Mouse (Mus musculus) midbrain, embryonic 16.5 days (tissue): Measurements from ENCODE around the gene Smap2. TPM values are rescaled to one million over a fixed set of nuclear protein-coding genes. Genes with fewer than 3 reads are reported as not detected.

Source experiments
- ATAC-seq: fragments of 200-750 bp; cut with Nextera tagmentation; 2 replicates; pipeline ENCODE4 v1.8.0; 2017; ENCODE audit warnings: moderate TSS enrichment
- H3K27ac ChIP-seq: fragments of 300-500 bp; sonication (generic); 2 replicates; pipeline ENCODE4 v1.5.1; 2014; ENCODE audit warnings: mild to moderate bottlenecking, low read length, mixed read lengths
- H3K27me3 ChIP-seq: fragments of 300-500 bp; sonication (generic); 2 replicates; pipeline ENCODE4 v1.6.1; 2014; ENCODE audit warnings: low read depth, low read length, mixed read lengths; ENCODE audit not compliant: control insufficient read depth, insufficient read depth
- H3K36me3 ChIP-seq: fragments of 300-500 bp; sonication (generic); 2 replicates; pipeline ENCODE4 v1.6.1; 2014; ENCODE audit warnings: mild to moderate bottlenecking, low read length, moderate library complexity, mixed read lengths; ENCODE audit not compliant: control insufficient read depth, insufficient read depth
- H3K4me1 ChIP-seq: fragments of 300-500 bp; sonication (generic); 2 replicates; pipeline ENCODE4 v1.6.1; 2014; ENCODE audit warnings: mild to moderate bottlenecking, low read length, mixed read lengths; ENCODE audit not compliant: control insufficient read depth, insufficient read depth
- H3K4me2 ChIP-seq: fragments of 300-500 bp; sonication (generic); 2 replicates; pipeline ENCODE4 v1.6.1; 2014; ENCODE audit warnings: mild to moderate bottlenecking, low read length, mixed read lengths
- H3K4me3 ChIP-seq: fragments of 300-500 bp; sonication (generic); 2 replicates; pipeline ENCODE4 v1.5.1; 2014; ENCODE audit warnings: low read depth, mild to moderate bottlenecking, low read length, moderate library complexity, mixed read lengths
- H3K9ac ChIP-seq: fragments of 300-500 bp; sonication (generic); 2 replicates; pipeline ENCODE4 v1.6.1; 2014; ENCODE audit warnings: low read depth, low read length, mixed read lengths
- H3K9me3 ChIP-seq: fragments of 300-500 bp; sonication (generic); replicated peaks from 2 replicates; pipeline ENCODE4 v1.6.1; 2014; ENCODE audit warnings: mild to moderate bottlenecking, low read length, mixed read lengths; ENCODE audit not compliant: control insufficient read depth, poor library complexity, severe bottlenecking
- WGBS: fragments of 180-500 bp; shearing (Covaris S2); extraction: QIAGEN DNeasy Blood & Tissue Kit; methylation state at CpG from one replicate; pipeline ENCODE4 v1.1.7; 2014; 5-methylcytosine and 5-hydroxymethylcytosine counted together
- polyA plus RNA-seq: library from polyadenylated mRNA; unstranded; fragments of >200 nt; fragmentation: Nextera tagmentation; extraction: Ambion mirVana; gene quantifications from 2 replicates; pipeline ENCODE4 v1.2.1, GENCODE M21; 2015

Gene Smap2
- polyA plus RNA-seq, 1 experiment from 2014 or later, result 43.2 TPM

GRCm38 (mm10) chr4:121028146-121028545, 11.1 kb upstream of the Smap2 start:
- ATAC-seq, result no peak
- no peaks in the 10 kb centered on the region for H3K27me3 ChIP-seq
- no peak overlapping the region for H3K4me3 ChIP-seq
- no peak overlapping the region for H3K27ac ChIP-seq
- no peak overlapping the region for H3K4me2 ChIP-seq
- no peak overlapping the region for H3K9ac ChIP-seq
- H3K9me3 ChIP-seq, result no peaks in the 10 kb centered on the region
- 80% methylated on average over 1 of the region's 1 CpGs for WGBS
- H3K36me3 ChIP-seq, result no peaks in the 10 kb centered on the region
- H3K4me1 ChIP-seq, result no peaks in the 10 kb centered on the region

- Histone ChIP-seq H3K4me1 (no peaks in the 10 kb centered on the region), H3K4me2 (no peak overlapping the region)
- WGBS, result 73% methylated on average over 2 of the region's 2 CpGs
Observed at GRCm38 (mm10) chr4:121025681-121026080, 8.6 kb upstream of the Smap2 start.

GRCm38 (mm10) chr4:121023941-121024340, 6.9 kb upstream of the Smap2 start:
- no peak overlapping the region for H3K9ac ChIP-seq
- no peak overlapping the region for H3K4me3 ChIP-seq
- H3K9me3 ChIP-seq, result no peaks in the 10 kb centered on the region
- H3K27me3 ChIP-seq, result no peaks in the 10 kb centered on the region
- H3K4me2 ChIP-seq, result no peak overlapping the region
- H3K36me3 ChIP-seq, result no peaks in the 10 kb centered on the region
- H3K4me1 ChIP-seq, result no peaks in the 10 kb centered on the region
- no peak for ATAC-seq
- H3K27ac ChIP-seq, result no peak overlapping the region
- 86% methylated on average over 2 of the region's 2 CpGs for WGBS

More at GRCm38 (mm10) chr4:121025681-121026080, 8.6 kb upstream of the Smap2 start:
- H3K27me3 ChIP-seq, result no peaks in the 10 kb centered on the region
- H3K9me3 ChIP-seq, result no peaks in the 10 kb centered on the region
- H3K27ac ChIP-seq, result no peak overlapping the region
- no peaks in the 10 kb centered on the region for H3K36me3 ChIP-seq
- H3K9ac ChIP-seq, result no peak overlapping the region
- H3K4me3 ChIP-seq, result no peak overlapping the region
- no peak for ATAC-seq

- Histone ChIP-seq H3K4me3 (no peak overlapping the region), H3K9ac (no peak overlapping the region), H3K4me1 (no peaks in the 10 kb centered on the region), H3K9me3 (no peaks in the 10 kb centered on the region), H3K4me2 (no peak overlapping the region), H3K27ac (no peak overlapping the region), H3K36me3 (no peaks in the 10 kb centered on the region), H3K27me3 (no peaks in the 10 kb centered on the region)
- WGBS, result 85% methylated on average over 7 of the region's 7 CpGs
- no peak for ATAC-seq
Observed at GRCm38 (mm10) chr4:121023464-121023863, 6.4 kb upstream of the Smap2 start.

GRCm38 (mm10) chr4:121021911-121022310, 4.9 kb upstream of the Smap2 start:
- Histone ChIP-seq H3K27me3 (no peaks in the 10 kb centered on the region), H3K4me3 (no peak overlapping the region), H3K4me1 (no peaks in the 10 kb centered on the region), H3K27ac (no peak overlapping the region), H3K4me2 (no peak overlapping the region), H3K9ac (no peak overlapping the region), H3K36me3 (no peaks in the 10 kb centered on the region), H3K9me3 (no peaks in the 10 kb centered on the region)
- ATAC-seq, result no peak

GRCm38 (mm10) chr4:121020040-121020790, 3.2 kb upstream of the Smap2 start:
- ATAC-seq, result no peak
- Histone ChIP-seq H3K36me3 (no peaks in the 10 kb centered on the region), H3K4me1 (peaks cover 9% of the 10 kb centered on the region), H3K9me3 (no peaks in the 10 kb centered on the region), H3K9ac (no peak overlapping the region), H3K27ac (no peak overlapping the region), H3K4me3 (no peak overlapping the region), H3K4me2 (no peak overlapping the region), H3K27me3 (no peaks in the 10 kb centered on the region)
- 77% methylated on average over 10 of the region's 10 CpGs for WGBS

- Histone ChIP-seq H3K9ac (no peak overlapping the region), H3K27ac (no peak overlapping the region), H3K4me3 (no peak overlapping the region), H3K36me3 (no peaks in the 10 kb centered on the region), H3K4me1 (peaks cover 16% of the 10 kb centered on the region), H3K9me3 (no peaks in the 10 kb centered on the region), H3K27me3 (no peaks in the 10 kb centered on the region), H3K4me2 (no peak overlapping the region)
- no peak for ATAC-seq
- WGBS, result 88% methylated on average over 3 of the region's 3 CpGs
Observed at GRCm38 (mm10) chr4:121018250-121018649, 1.2 kb upstream of the Smap2 start.

GRCm38 (mm10) chr4:121016021-121016898, 787 bp downstream of the Smap2 start:
- peak overlapping the region; percentile 79 for H3K27ac ChIP-seq
- H3K4me1 ChIP-seq, result peaks cover 16% of the 10 kb centered on the region
- peak overlapping the region; percentile 92 for H3K9ac ChIP-seq
- peak overlapping the region; percentile 67 for H3K4me2 ChIP-seq
- ATAC-seq, result peak; percentile 47
- 5% methylated on average over 38 of the region's 40 CpGs for WGBS
- no peaks in the 10 kb centered on the region for H3K9me3 ChIP-seq
- no peaks in the 10 kb centered on the region for H3K36me3 ChIP-seq
- H3K4me3 ChIP-seq, result peak overlapping the region; percentile 97
- no peaks in the 10 kb centered on the region for H3K27me3 ChIP-seq

GRCm38 (mm10) chr4:121015268-121015659, 1.8 kb downstream of the Smap2 start:
- Histone ChIP-seq H3K9me3 (no peaks in the 10 kb centered on the region), H3K4me1 (peaks cover 16% of the 10 kb centered on the region), H3K36me3 (no peaks in the 10 kb centered on the region), H3K27ac (no peak overlapping the region), H3K9ac (peak overlapping the region; percentile 20; the same call in 1 of the 2 replicates), H3K27me3 (no peaks in the 10 kb centered on the region), H3K4me3 (peak overlapping the region; percentile 97), H3K4me2 (peak overlapping the region; percentile 67)
- ATAC-seq, result no peak
- 81% methylated on average over 7 of the region's 7 CpGs for WGBS
